Mouse (Mus musculus) thymus, adult 2 months (tissue): Measurements from ENCODE around the gene March4.

Experiments used
- CTCF ChIP-seq: fragments of 200-500 bp; IDR thresholded peaks from 2 replicates; pipeline ENCODE4 v1.5.1; 2012; ENCODE audit warnings: mild to moderate bottlenecking, control low read depth, low read length, moderate library complexity, borderline replicate concordance; ENCODE audit not compliant: control insufficient read depth, poor library complexity, insufficient read depth; ENCODE audit errors: extremely low read depth
- POLR2A ChIP-seq: fragments of 200-500 bp; IDR thresholded peaks from 2 replicates; pipeline ENCODE4 v1.6.1; 2012; ENCODE audit warnings: mild to moderate bottlenecking, low read length, control low read depth, moderate library complexity; ENCODE audit not compliant: control insufficient read depth, poor library complexity, insufficient read depth; ENCODE audit errors: extremely low read depth

- TF ChIP-seq POLR2A (no peak), CTCF (no peak)
Observed at GRCm38 (mm10) chr1:72406505-72407079, 130.1 kb downstream of the March4 start.
